Mouse (Mus musculus) liver, postnatal 0 days (tissue): Measurements from ENCODE around the gene Chrm5. TPM values are rescaled to one million over a fixed set of nuclear protein-coding genes. Genes with fewer than 3 reads are reported as not detected.

ENCODE experiments used
- ATAC-seq: fragments of 200-750 bp; cut with Nextera tagmentation; 2 replicates; pipeline ENCODE4 v1.8.0; 2017; ENCODE audit warnings: mild to moderate bottlenecking, moderate library complexity
- DNase-seq: peaks from one replicate; pipeline ENCODE4 v3.0.0-alpha.2; 2016
- H3K27ac ChIP-seq: fragments of 300-500 bp; sonication (generic); 2 replicates; pipeline ENCODE4 v1.5.1; 2014; ENCODE audit warnings: antibody characterized with exemption, moderate library complexity, mild to moderate bottlenecking, low read depth
- H3K27me3 ChIP-seq: fragments of 300-500 bp; sonication (generic); 2 replicates; pipeline ENCODE4 v1.6.1; 2014; ENCODE audit warnings: low read length, control low read depth, mixed read lengths; ENCODE audit not compliant: insufficient read depth
- H3K36me3 ChIP-seq: fragments of 300-500 bp; sonication (generic); replicated peaks from 2 replicates; pipeline ENCODE4 v1.6.1; 2014; ENCODE audit warnings: mild to moderate bottlenecking, control low read depth, low read length, moderate library complexity, mixed read lengths; ENCODE audit not compliant: insufficient read depth
- H3K4me1 ChIP-seq: fragments of 300-500 bp; sonication (generic); 2 replicates; pipeline ENCODE4 v1.6.1; 2014; ENCODE audit warnings: antibody characterized with exemption, mild to moderate bottlenecking, control low read depth; ENCODE audit not compliant: insufficient read depth
- H3K4me2 ChIP-seq: fragments of 300-500 bp; sonication (generic); 2 replicates; pipeline ENCODE4 v1.6.1; 2014; ENCODE audit warnings: low read depth, mild to moderate bottlenecking, low read length, moderate library complexity, mixed read lengths
- H3K4me3 ChIP-seq: fragments of 300-500 bp; sonication (generic); 2 replicates; pipeline ENCODE4 v1.5.1; 2014; ENCODE audit warnings: low read depth, low read length
- H3K9ac ChIP-seq: fragments of 300-500 bp; sonication (generic); replicated peaks from 2 replicates; pipeline ENCODE4 v1.6.1; 2014; ENCODE audit warnings: mild to moderate bottlenecking, moderate library complexity
- H3K9me3 ChIP-seq: fragments of 300-500 bp; sonication (generic); 2 replicates; pipeline ENCODE4 v1.6.1; 2016; ENCODE audit warnings: mild to moderate bottlenecking, control low read depth, low read length, mixed read lengths
- CTCF ChIP-seq: sonication (generic); IDR thresholded peaks from 2 replicates; pipeline ENCODE4 v1.5.1; 2016; ENCODE audit warnings: antibody characterized with exemption, low read depth
- EP300 ChIP-seq: IDR thresholded peaks from 2 replicates; pipeline ENCODE4 v1.6.1; 2016; ENCODE audit warnings: antibody characterized with exemption, low read depth, mild to moderate bottlenecking
- WGBS: fragments of 180-500 bp; shearing (Covaris S2); extraction: QIAGEN DNeasy Blood & Tissue Kit; methylation state at CpG from one replicate; pipeline ENCODE4 v1.1.7; 2014; ENCODE audit not compliant: insufficient replicate concordance; 5-methylcytosine and 5-hydroxymethylcytosine counted together
- polyA plus RNA-seq: library from polyadenylated mRNA; unstranded; fragments of >200 nt; fragmentation: Nextera tagmentation; extraction: Ambion mirVana; gene quantifications from 2 replicates; pipeline ENCODE4 v1.2.1, GENCODE M21; 2015

The Chrm5 gene
- polyA plus RNA-seq, 1 experiment from 2014 or later = not detected

GRCm38 (mm10) chr2:112493539-112494260, 13.1 kb upstream of the Chrm5 start:
- H3K4me3 ChIP-seq = peak overlapping the region; percentile 65
- H3K4me1 ChIP-seq = peaks cover 6% of the 10 kb centered on the region
- TF ChIP-seq EP300 (no peak), CTCF (no peak)
- ATAC-seq = no peak
- no peaks in the 10 kb centered on the region for H3K9me3 ChIP-seq
- DNase-seq = no peak
- H3K4me2 ChIP-seq = peak overlapping the region; percentile 76
- H3K27me3 ChIP-seq = no peaks in the 10 kb centered on the region
- H3K27ac ChIP-seq = peak overlapping the region; percentile 95
- 30% methylated on average over 11 of the region's 11 CpGs for WGBS
- peak overlapping the region; percentile 89 for H3K9ac ChIP-seq
- H3K36me3 ChIP-seq = no peaks in the 10 kb centered on the region

DNA sequence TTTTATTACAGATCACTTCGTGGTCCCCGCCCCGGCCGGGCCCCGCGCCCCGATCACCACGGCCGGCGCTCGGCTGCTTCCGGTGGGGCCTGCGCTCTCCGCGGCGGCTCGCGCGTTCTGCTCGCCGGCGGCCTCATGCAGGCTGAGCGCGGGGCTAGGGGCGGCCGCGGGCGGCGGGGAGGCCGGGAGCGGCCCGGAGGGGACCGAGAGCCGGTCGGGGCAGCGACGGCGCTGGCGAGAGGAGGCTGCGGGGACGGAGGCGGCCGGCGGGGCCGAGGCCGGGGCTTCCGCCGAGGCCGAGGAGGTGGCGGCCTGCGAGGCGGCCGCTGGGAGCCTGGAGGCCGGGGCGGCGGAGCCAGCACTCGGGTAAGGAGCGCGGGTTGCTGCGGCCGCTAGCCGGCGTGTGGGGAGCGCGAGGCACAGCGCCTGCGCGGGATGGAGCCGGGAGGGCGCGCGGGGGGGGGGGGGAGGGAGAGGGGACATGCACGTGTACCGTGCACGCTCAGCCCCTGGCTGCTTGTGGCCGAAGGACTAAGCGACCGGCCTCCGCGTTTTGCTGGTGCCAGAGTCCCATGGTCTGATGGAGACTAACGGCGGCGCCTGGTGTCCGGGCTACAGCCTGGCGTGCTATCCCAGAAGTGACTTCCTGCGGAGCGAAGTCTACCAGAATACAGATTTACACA, 12.4 kb upstream of the Chrm5 start, which contains the start of gene Aven:
Aven (plus strand) TSS at position 109 of the 683 bp plus-strand sequence.
- Histone ChIP-seq H3K36me3 (no peaks in the 10 kb centered on the region), H3K4me1 (peaks cover 6% of the 10 kb centered on the region), H3K4me3 (peak within 1 kb of the TSS; percentile 65), H3K4me2 (peak within 1 kb of the TSS; percentile 76), H3K27me3 (no peaks in the 10 kb centered on the region), H3K9ac (peak within 1 kb of the TSS; percentile 89), H3K9me3 (no peaks in the 10 kb centered on the region), H3K27ac (peak within 1 kb of the TSS; percentile 95)
- DNase-seq (peak; percentile 86), ATAC-seq (peak; percentile 93)
- no peak for TF ChIP-seq EP300
- peak; percentile 9 for TF ChIP-seq CTCF
- WGBS = under 1% methylated on average over 71 of the region's 87 CpGs

- TF ChIP-seq EP300 (no peak), CTCF (no peak)
- no peaks in the 10 kb centered on the region for H3K9me3 ChIP-seq
- H3K4me1 ChIP-seq = peaks cover 6% of the 10 kb centered on the region
- peak overlapping the region; percentile 89 for H3K9ac ChIP-seq
- DNase-seq (no peak), ATAC-seq (peak; percentile 16)
- 7% methylated on average over 9 of the region's 9 CpGs for WGBS
- peak overlapping the region; percentile 76 for H3K4me2 ChIP-seq
- no peaks in the 10 kb centered on the region for H3K27me3 ChIP-seq
- peak overlapping the region; percentile 95 for H3K27ac ChIP-seq
- H3K4me3 ChIP-seq = peak overlapping the region; percentile 65
- H3K36me3 ChIP-seq = no peaks in the 10 kb centered on the region
These were observed 11.9 kb upstream of the Chrm5 start for GRCm38 (mm10) chr2:112492431-112492855.

- H3K36me3 ChIP-seq = no peaks in the 10 kb centered on the region
- TF ChIP-seq CTCF (no peak), EP300 (no peak)
- H3K27ac ChIP-seq = no peak overlapping the region
- H3K4me2 ChIP-seq = 0 out of 2 replicates have a peak overlapping the region, but pooled peaks have one; percentile 76
- no peak overlapping the region for H3K4me3 ChIP-seq
- peaks cover 6% of the 10 kb centered on the region for H3K4me1 ChIP-seq
- no peaks in the 10 kb centered on the region for H3K9me3 ChIP-seq
- no peak overlapping the region for H3K9ac ChIP-seq
- no peaks in the 10 kb centered on the region for H3K27me3 ChIP-seq
- DNase-seq (no peak), ATAC-seq (no peak)
- 71% methylated on average over 5 of the region's 5 CpGs for WGBS
These were observed 11.1 kb upstream of the Chrm5 start for GRCm38 (mm10) chr2:112491629-112492028.

GRCm38 (mm10) chr2:112490483-112491196, 10.1 kb upstream of the Chrm5 start:
- WGBS = 83% methylated on average over 11 of the region's 11 CpGs
- H3K36me3 ChIP-seq = no peaks in the 10 kb centered on the region
- no peak for DNase-seq
- H3K27ac ChIP-seq = no peak overlapping the region
- H3K4me1 ChIP-seq = peaks cover 6% of the 10 kb centered on the region
- H3K4me2 ChIP-seq = no peak overlapping the region
- no peak overlapping the region for H3K9ac ChIP-seq
- H3K9me3 ChIP-seq = no peaks in the 10 kb centered on the region
- TF ChIP-seq EP300 (no peak), CTCF (no peak)
- no peak overlapping the region for H3K4me3 ChIP-seq
- ATAC-seq = no peak
- no peaks in the 10 kb centered on the region for H3K27me3 ChIP-seq

- DNase-seq = no peak
- Histone ChIP-seq H3K27me3 (no peaks in the 10 kb centered on the region), H3K4me3 (no peak overlapping the region), H3K4me1 (no peaks in the 10 kb centered on the region), H3K4me2 (no peak overlapping the region), H3K27ac (no peak overlapping the region), H3K36me3 (no peaks in the 10 kb centered on the region), H3K9me3 (no peaks in the 10 kb centered on the region), H3K9ac (no peak overlapping the region)
- whole genome bisulfite sequencing = 67% methylated on average over 2 of the region's 2 CpGs
- no peak for ATAC-seq
- no peak for TF ChIP-seq EP300
- TF ChIP-seq CTCF = no peak
These were observed 4.3 kb upstream of the Chrm5 start for GRCm38 (mm10) chr2:112484886-112485285.
